Mouse (Mus musculus) midbrain, embryonic 15.5 days (tissue): ENCODE results near the gene Scn1b. TPM values are rescaled to one million over a fixed set of nuclear protein-coding genes. Genes with fewer than 3 reads are reported as not detected.

Experiments
- ATAC-seq: fragments of 200-750 bp; cut with Nextera tagmentation; replicated peaks from 2 replicates; pipeline ENCODE4 v1.8.0; 2017; ENCODE audit warnings: moderate TSS enrichment
- H3K27ac ChIP-seq: fragments of 300-500 bp; sonication (generic); 2 replicates; pipeline ENCODE4 v1.5.1; 2015; ENCODE audit warnings: mild to moderate bottlenecking, inconsistent platforms
- H3K27me3 ChIP-seq: fragments of 300-500 bp; sonication (generic); replicated peaks from 2 replicates; pipeline ENCODE4 v1.6.1; 2015; ENCODE audit warnings: inconsistent platforms
- H3K36me3 ChIP-seq: fragments of 300-500 bp; sonication (generic); replicated peaks from 2 replicates; pipeline ENCODE4 v1.6.1; 2015; ENCODE audit warnings: inconsistent platforms
- H3K4me1 ChIP-seq: fragments of 300-500 bp; sonication (generic); 2 replicates; pipeline ENCODE4 v1.6.1; 2015; ENCODE audit warnings: inconsistent platforms
- H3K4me2 ChIP-seq: fragments of 300-500 bp; sonication (generic); 2 replicates; pipeline ENCODE4 v1.6.1; 2015; ENCODE audit warnings: inconsistent platforms, mild to moderate bottlenecking, moderate library complexity
- H3K4me3 ChIP-seq: fragments of 300-500 bp; sonication (generic); 2 replicates; pipeline ENCODE4 v1.5.1; 2015; ENCODE audit warnings: mild to moderate bottlenecking, inconsistent platforms
- H3K9ac ChIP-seq: fragments of 300-500 bp; sonication (generic); 2 replicates; pipeline ENCODE4 v1.6.1; 2015; ENCODE audit warnings: mild to moderate bottlenecking, inconsistent platforms
- H3K9me3 ChIP-seq: fragments of 300-500 bp; sonication (generic); 2 replicates; pipeline ENCODE4 v1.6.1; 2016; ENCODE audit warnings: inconsistent platforms
- WGBS: fragments of 180-500 bp; shearing (Covaris S2); methylation state at CpG from one replicate; pipeline ENCODE4 v1.1.7; 2015; ENCODE audit warnings: mixed read lengths; 5-methylcytosine and 5-hydroxymethylcytosine counted together
- polyA plus RNA-seq: library from polyadenylated mRNA; unstranded; fragments of >200 nt; fragmentation: Nextera tagmentation; extraction: Ambion mirVana; gene quantifications from 2 replicates; pipeline ENCODE4 v1.2.1, GENCODE M21; 2015

Scn1b gene
- polyA plus RNA-seq, 1 experiment from 2014 or later, result 9.2 TPM

GRCm38 (mm10) chr7:31088206-31088605 lies 38.6 kb downstream of the Scn1b start:
- no peak overlapping the region for H3K27ac ChIP-seq
- H3K9me3 ChIP-seq, result no peaks in the 10 kb centered on the region
- no peaks in the 10 kb centered on the region for H3K27me3 ChIP-seq
- WGBS, result 66% methylated on average over 3 of the region's 3 CpGs
- no peak overlapping the region for H3K9ac ChIP-seq
- ATAC-seq, result no peak
- H3K36me3 ChIP-seq, result no peaks in the 10 kb centered on the region
- no peak overlapping the region for H3K4me2 ChIP-seq
- H3K4me3 ChIP-seq, result no peak overlapping the region
- H3K4me1 ChIP-seq, result no peaks in the 10 kb centered on the region; the same call in 1 of the 2 replicates

DNA sequence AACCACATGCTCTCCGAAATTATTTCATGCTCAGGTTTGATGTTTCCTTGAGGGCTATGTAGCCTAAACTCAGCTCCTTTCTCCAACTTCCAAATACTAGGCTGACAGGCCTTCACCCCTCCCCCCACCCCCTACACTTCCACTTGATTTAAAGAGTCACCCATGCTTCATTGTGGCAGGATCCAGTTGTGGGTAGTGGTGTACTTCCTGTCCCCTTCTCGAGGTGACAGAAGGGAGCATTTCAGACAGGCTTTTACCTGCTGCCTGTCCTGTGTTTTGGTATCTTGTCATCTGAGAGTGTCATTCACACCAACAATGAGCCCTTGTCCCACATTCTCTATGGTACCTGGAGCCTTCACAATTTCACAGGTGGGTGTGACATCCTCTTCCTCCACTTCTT lies 39.5 kb downstream of the Scn1b start:
- Histone ChIP-seq H3K9me3 (no peaks in the 10 kb centered on the region), H3K36me3 (no peaks in the 10 kb centered on the region), H3K9ac (no peak overlapping the region), H3K4me2 (no peak overlapping the region), H3K27me3 (no peaks in the 10 kb centered on the region), H3K27ac (no peak overlapping the region), H3K4me3 (no peak overlapping the region), H3K4me1 (no peaks in the 10 kb centered on the region; the same call in 1 of the 2 replicates)
- 85% methylated on average over 2 of the region's 2 CpGs for WGBS
- no peak for ATAC-seq

GRCm38 (mm10) chr7:31086175-31086755 lies 40.5 kb downstream of the Scn1b start:
- Histone ChIP-seq H3K4me2 (no peak overlapping the region), H3K4me1 (no peaks in the 10 kb centered on the region; the same call in 1 of the 2 replicates), H3K36me3 (no peaks in the 10 kb centered on the region), H3K27me3 (no peaks in the 10 kb centered on the region), H3K9me3 (no peaks in the 10 kb centered on the region), H3K9ac (no peak overlapping the region), H3K27ac (no peak overlapping the region), H3K4me3 (no peak overlapping the region)
- ATAC-seq, result no peak
- WGBS, result 90% methylated on average over 9 of the region's 9 CpGs

DNA sequence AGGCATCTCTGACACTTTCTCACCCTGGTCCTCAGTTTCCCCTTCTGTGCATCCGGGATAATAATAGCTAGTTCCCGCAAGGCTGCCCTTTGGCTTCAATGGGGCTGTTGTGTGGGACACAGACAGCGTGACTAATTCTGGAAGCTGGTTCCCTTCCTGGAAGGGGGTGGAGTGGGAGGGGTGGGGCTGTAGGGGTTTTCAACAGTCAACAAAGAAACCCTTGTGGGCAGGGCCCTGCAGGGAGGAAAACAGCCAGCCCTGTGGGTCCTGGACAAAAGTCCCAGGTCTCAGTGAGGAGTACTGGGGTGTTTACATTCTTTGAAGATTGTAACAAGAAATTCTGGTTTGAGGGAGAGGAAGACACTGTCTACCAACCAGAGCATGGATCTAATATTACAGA lies 41.6 kb downstream of the Scn1b start:
- H3K9me3 ChIP-seq, result no peaks in the 10 kb centered on the region
- no peaks in the 10 kb centered on the region; the same call in 1 of the 2 replicates for H3K4me1 ChIP-seq
- no peak overlapping the region for H3K9ac ChIP-seq
- 12% methylated on average over 3 of the region's 3 CpGs for WGBS
- H3K27me3 ChIP-seq, result no peaks in the 10 kb centered on the region
- no peak overlapping the region for H3K27ac ChIP-seq
- no peak for ATAC-seq
- no peak overlapping the region for H3K4me3 ChIP-seq
- no peaks in the 10 kb centered on the region for H3K36me3 ChIP-seq
- H3K4me2 ChIP-seq, result no peak overlapping the region

DNA sequence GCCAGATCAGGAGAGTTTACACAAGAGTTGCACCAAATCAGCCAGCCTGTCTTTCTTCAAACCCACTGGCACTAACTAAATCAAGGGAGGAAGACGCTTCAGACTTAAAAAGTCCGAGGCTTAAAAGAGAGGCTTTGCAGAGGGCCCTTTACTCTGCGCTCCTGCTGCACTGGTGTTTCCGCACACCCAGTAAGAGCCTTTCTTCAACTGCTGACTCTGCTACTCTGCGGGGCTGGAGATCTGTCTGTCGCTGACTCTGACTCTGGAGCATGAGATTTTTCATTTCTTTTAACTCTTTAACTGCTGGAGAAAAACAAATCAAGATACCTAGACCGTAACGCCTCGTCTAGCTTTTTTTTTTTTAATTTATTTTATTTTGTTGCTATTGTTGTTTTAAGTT lies 42.7 kb downstream of the Scn1b start:
- Histone ChIP-seq H3K36me3 (no peaks in the 10 kb centered on the region), H3K27me3 (no peaks in the 10 kb centered on the region), H3K27ac (no peak overlapping the region), H3K9ac (no peak overlapping the region), H3K9me3 (no peaks in the 10 kb centered on the region), H3K4me2 (no peak overlapping the region), H3K4me3 (no peak overlapping the region), H3K4me1 (no peaks in the 10 kb centered on the region; the same call in 1 of the 2 replicates)
- ATAC-seq, result no peak
- 46% methylated on average over 9 of the region's 9 CpGs for WGBS

DNA sequence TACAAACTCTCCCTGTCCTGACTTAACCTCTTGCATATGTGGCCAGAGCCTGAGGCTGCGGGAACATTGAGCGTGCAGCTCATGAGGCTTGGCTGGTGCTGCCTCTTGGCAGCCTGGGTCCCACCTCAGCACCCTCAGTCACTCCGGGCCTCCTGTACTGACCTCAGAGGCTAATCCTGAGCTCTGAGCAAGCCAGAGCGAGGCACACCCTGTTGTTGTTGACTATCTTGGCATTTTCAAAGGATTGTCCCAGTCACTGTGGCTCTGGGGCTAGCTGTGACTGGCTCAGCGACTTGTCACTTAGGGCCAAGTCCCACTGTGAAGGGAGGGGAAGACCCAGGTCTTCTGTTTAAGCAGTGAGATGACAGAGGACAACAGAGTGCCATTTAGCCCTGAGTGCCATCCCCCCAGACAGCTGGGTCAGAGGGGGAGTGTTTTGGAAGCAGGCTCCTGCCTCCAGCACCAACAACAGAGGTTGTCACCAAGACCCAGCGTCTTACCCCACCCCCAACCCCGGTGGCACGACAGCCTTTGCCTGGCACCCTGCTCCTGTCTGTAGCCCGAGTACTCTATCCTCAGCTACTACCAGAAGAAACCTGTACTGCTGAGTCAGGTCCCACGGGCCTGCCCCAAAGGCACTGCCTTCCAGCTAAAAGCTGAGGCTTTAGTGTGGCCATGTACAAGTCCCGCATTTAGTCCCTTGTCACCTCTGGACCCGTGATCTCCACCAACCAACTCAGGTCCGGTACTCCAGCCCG lies 43.8 kb downstream of the Scn1b start:
- H3K27me3 ChIP-seq, result no peaks in the 10 kb centered on the region
- no peak overlapping the region for H3K4me2 ChIP-seq
- 57% methylated on average over 14 of the region's 14 CpGs for WGBS
- ATAC-seq, result 0 out of 2 replicates have a peak, but pooled peaks have one; percentile 17
- H3K9me3 ChIP-seq, result no peaks in the 10 kb centered on the region
- H3K36me3 ChIP-seq, result no peaks in the 10 kb centered on the region
- no peak overlapping the region for H3K9ac ChIP-seq
- H3K4me1 ChIP-seq, result no peaks in the 10 kb centered on the region; the same call in 1 of the 2 replicates
- H3K27ac ChIP-seq, result no peak overlapping the region
- H3K4me3 ChIP-seq, result no peak overlapping the region

GRCm38 (mm10) chr7:31082106-31082505 lies 44.7 kb downstream of the Scn1b start:
- H3K9ac ChIP-seq, result no peak overlapping the region
- H3K27ac ChIP-seq, result no peak overlapping the region
- H3K4me3 ChIP-seq, result no peak overlapping the region
- H3K4me1 ChIP-seq, result no peaks in the 10 kb centered on the region; the same call in 1 of the 2 replicates
- no peaks in the 10 kb centered on the region for H3K27me3 ChIP-seq
- no peaks in the 10 kb centered on the region for H3K36me3 ChIP-seq
- H3K9me3 ChIP-seq, result no peaks in the 10 kb centered on the region
- no peak overlapping the region for H3K4me2 ChIP-seq
- ATAC-seq, result no peak

DNA sequence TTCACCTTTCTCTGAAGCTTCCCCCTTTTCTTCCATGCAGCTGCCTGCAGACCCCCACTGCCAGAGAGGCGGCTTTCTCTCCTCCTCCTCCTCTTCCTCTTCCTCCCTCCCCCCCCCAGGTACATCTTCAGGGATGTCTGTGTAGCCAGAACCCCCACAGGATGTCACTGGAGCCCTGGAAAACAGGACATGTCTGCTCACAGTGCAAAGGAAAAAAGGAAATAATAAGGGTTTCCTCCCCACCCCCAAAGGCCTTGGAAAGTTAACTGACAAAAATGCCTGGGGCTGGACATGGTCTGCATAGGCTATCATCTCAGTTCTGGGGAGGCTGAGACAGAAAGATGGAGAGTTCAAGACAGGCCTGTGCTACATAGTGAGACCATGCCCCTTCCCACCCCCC lies 45.7 kb downstream of the Scn1b start:
- no peak overlapping the region for H3K9ac ChIP-seq
- ATAC-seq, result no peak
- no peak overlapping the region for H3K4me3 ChIP-seq
- H3K36me3 ChIP-seq, result no peaks in the 10 kb centered on the region
- no peaks in the 10 kb centered on the region; the same call in 1 of the 2 replicates for H3K4me1 ChIP-seq
- H3K27ac ChIP-seq, result no peak overlapping the region
- no peak overlapping the region for H3K4me2 ChIP-seq
- H3K9me3 ChIP-seq, result no peaks in the 10 kb centered on the region
- 35% methylated on average over 1 of the region's 1 CpGs for WGBS
- H3K27me3 ChIP-seq, result no peaks in the 10 kb centered on the region

DNA sequence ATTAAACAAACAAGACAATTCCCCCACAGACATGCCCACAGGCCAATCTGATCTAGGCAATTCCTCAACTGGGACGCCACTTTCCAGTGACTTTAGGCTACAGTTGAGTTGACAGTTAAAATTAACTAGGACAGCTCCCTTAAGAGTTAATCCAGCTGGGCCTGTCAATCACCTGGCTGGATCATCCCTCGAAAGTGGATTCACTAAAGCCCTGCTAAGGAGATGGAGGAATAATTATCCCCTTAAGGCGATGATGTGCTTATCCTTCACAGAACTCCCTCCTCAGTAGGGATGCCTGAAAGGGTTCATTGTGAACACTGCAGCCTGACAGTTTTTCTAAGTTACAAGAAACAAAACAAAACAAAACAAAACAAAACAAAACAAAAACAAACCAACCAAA lies 46.2 kb downstream of the Scn1b start:
- WGBS, result 32% methylated on average over 3 of the region's 3 CpGs
- no peak for ATAC-seq
- H3K9me3 ChIP-seq, result no peaks in the 10 kb centered on the region

DNA sequence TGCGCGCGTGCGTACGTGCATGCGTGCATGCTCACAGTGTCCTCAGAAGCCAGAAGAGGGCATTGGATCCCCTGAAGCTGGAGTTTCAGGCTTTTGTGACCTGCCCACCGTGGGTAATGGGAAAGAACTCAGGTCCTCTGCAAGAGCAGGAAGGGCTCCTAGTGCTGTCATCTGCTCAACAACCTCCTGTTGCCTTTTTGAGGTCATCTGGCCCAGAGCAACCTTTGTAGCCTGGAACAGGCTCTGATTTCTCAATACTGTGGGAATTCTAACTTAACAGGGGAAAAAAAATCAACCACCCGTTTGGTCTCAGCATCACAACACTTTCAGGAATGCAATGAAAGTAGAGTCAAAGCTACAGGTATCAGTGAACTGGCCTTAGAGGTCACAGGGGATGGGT lies 47.1 kb downstream of the Scn1b start:
- ATAC-seq, result no peak
- no peak overlapping the region for H3K4me2 ChIP-seq
- WGBS, result 88% methylated on average over 8 of the region's 8 CpGs

More for the DNA sequence above, 46.2 kb downstream of the Scn1b start:
- no peak overlapping the region for H3K4me2 ChIP-seq
- no peaks in the 10 kb centered on the region for H3K27me3 ChIP-seq
- no peak overlapping the region for H3K9ac ChIP-seq
- H3K4me3 ChIP-seq, result no peak overlapping the region
- H3K27ac ChIP-seq, result no peak overlapping the region
- H3K36me3 ChIP-seq, result no peaks in the 10 kb centered on the region
- H3K4me1 ChIP-seq, result no peaks in the 10 kb centered on the region; the same call in 1 of the 2 replicates

GRCm38 (mm10) chr7:31077885-31078445 lies 48.8 kb downstream of the Scn1b start:
- no peaks in the 10 kb centered on the region for H3K4me1 ChIP-seq
- no peak overlapping the region for H3K27ac ChIP-seq
- H3K27me3 ChIP-seq, result no peaks in the 10 kb centered on the region
- H3K36me3 ChIP-seq, result no peaks in the 10 kb centered on the region
- no peak overlapping the region for H3K4me2 ChIP-seq
- 0 out of 2 replicates have a peak, but pooled peaks have one; percentile 37 for ATAC-seq
- 44% methylated on average over 5 of the region's 5 CpGs for WGBS
- H3K9me3 ChIP-seq, result no peaks in the 10 kb centered on the region
- H3K4me3 ChIP-seq, result no peak overlapping the region
- no peak overlapping the region for H3K9ac ChIP-seq

More for the DNA sequence above, 47.1 kb downstream of the Scn1b start:
- Histone ChIP-seq H3K27me3 (no peaks in the 10 kb centered on the region), H3K4me1 (no peaks in the 10 kb centered on the region; the same call in 1 of the 2 replicates), H3K36me3 (no peaks in the 10 kb centered on the region), H3K4me3 (no peak overlapping the region), H3K9me3 (no peaks in the 10 kb centered on the region), H3K27ac (no peak overlapping the region), H3K9ac (no peak overlapping the region)

DNA sequence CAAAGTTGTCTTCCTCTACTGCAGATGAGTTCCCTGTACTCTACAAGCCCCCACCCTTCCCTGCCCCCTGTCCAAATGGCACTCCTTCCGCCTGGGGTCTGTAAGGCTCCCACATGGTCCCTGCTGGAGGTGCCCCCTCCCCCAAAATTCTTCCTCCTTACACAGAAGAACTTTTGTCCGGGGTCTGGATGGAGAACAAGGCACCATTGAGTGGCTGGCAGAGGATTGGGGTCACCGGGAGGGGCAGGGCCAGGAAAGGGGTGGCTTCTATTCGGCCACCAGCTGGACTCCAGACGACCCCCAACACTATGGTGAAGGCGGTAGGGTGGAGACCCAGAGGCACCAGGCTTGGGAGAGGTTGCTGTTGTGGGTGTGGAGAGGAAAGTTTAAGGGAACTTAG lies 49.3 kb downstream of the Scn1b start:
- no peaks in the 10 kb centered on the region for H3K27me3 ChIP-seq
- 65% methylated on average over 6 of the region's 6 CpGs for WGBS
- no peak overlapping the region for H3K4me2 ChIP-seq
- H3K9me3 ChIP-seq, result no peaks in the 10 kb centered on the region
- ATAC-seq, result no peak
- no peak overlapping the region for H3K4me3 ChIP-seq
- no peak overlapping the region for H3K9ac ChIP-seq
- no peaks in the 10 kb centered on the region for H3K4me1 ChIP-seq
- no peak overlapping the region for H3K27ac ChIP-seq
- H3K36me3 ChIP-seq, result no peaks in the 10 kb centered on the region
